Mouse (Mus musculus): Measurements from ENCODE around the gene Adgre5. TPM values are rescaled to one million over a fixed set of nuclear protein-coding genes. Genes with fewer than 3 reads are reported as not detected.
A peak's percentile ranks its signal among the peaks of the same experiment; 100 is the strongest.

Gene Adgre5
- polyA plus RNA-seq, 1 experiment from 2014 or later: 28.4 TPM

DNA sequence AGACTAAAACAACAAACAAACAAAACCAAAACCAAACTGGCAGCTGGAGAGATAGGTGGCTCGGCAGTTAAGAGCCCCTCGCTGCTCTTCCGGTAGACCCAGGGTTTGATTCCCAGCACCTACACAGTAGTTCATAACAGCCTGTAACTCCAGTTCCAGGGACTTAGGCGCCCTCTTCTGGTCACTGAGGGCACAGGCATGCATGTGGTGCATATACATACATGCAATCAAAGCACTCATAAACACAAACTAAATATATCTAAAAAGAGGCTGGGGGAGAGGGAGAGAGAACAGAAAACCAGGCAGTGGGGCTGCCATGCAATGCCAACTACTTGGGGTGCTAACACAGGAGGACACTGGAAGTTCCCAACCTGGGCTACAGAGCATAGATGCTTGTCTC is 3.8 kb downstream of the Adgre5 start:
- peak overlapping the region; percentile 79 for H3K27ac ChIP-seq (replicated peaks)
- peaks cover 49% of the 10 kb centered on the region for H3K4me1 ChIP-seq
- no peaks in the 10 kb centered on the region for H3K27me3 ChIP-seq (replicated peaks)
- peaks cover 18% of the 10 kb centered on the region for H3K36me3 ChIP-seq
- H3K4me2 ChIP-seq: peak overlapping the region; percentile 95
- WGBS: 72% methylated on average over 4 of the region's 4 CpGs
- 0 out of 2 replicates have a peak overlapping the region, but pooled peaks have one; percentile 2 for H3K4me3 ChIP-seq
- no peak for ATAC-seq (ENCODE audit: extremely low read depth, insufficient number of reproducible peaks, low FRiP score, low TSS enrichment)
- H3K9me3 ChIP-seq: no peaks in the 10 kb centered on the region
- 0 out of 2 replicates have a peak overlapping the region, but pooled peaks have one; percentile 58 for H3K9ac ChIP-seq

DNA sequence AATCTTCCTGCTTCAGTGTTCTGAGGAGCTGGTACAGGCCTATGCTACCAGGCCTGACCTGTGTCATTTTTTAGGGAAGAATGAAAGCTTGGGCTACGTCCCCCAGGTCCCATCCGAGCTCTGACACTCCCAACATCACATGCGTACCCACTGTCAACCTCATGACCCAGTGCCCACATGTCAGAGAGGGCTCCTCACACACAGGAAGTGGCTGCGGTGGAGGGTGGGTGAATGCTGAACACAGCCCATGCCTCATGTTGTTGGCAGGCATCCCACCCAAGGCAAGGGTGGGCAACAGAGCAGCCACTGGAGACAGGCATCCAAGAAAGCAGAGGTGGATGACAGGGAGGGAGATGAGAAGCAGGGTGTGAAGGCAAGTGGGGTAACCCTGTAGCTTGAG is 4.4 kb downstream of the Adgre5 start:
- WGBS: 87% methylated on average over 4 of the region's 4 CpGs
- no peak overlapping the region for H3K4me3 ChIP-seq
- H3K4me2 ChIP-seq: no peak overlapping the region
- peaks cover 49% of the 10 kb centered on the region for H3K4me1 ChIP-seq
- no peaks in the 10 kb centered on the region for H3K27me3 ChIP-seq (replicated peaks)
- no peaks in the 10 kb centered on the region for H3K9me3 ChIP-seq
- no peak overlapping the region for H3K27ac ChIP-seq (replicated peaks)
- H3K36me3 ChIP-seq: peaks cover 25% of the 10 kb centered on the region
- H3K9ac ChIP-seq: no peak overlapping the region
- ATAC-seq (ENCODE audit: extremely low read depth, insufficient number of reproducible peaks, low FRiP score, low TSS enrichment): no peak

- no peak for ATAC-seq (ENCODE audit: extremely low read depth, insufficient number of reproducible peaks, low FRiP score, low TSS enrichment)
- Histone ChIP-seq H3K4me2 (no peak overlapping the region), H3K4me1 (peaks cover 19% of the 10 kb centered on the region), H3K36me3 (peaks cover 51% of the 10 kb centered on the region), H3K4me3 (no peak overlapping the region), H3K9ac (no peak overlapping the region), H3K27me3 (replicated peaks) (no peaks in the 10 kb centered on the region), H3K9me3 (no peaks in the 10 kb centered on the region), H3K27ac (replicated peaks) (no peak overlapping the region)
- WGBS: 71% methylated on average over 6 of the region's 6 CpGs
These were observed 8.2 kb downstream of the Adgre5 start for GRCm38 (mm10) chr8:83732919-83733318.

DNA sequence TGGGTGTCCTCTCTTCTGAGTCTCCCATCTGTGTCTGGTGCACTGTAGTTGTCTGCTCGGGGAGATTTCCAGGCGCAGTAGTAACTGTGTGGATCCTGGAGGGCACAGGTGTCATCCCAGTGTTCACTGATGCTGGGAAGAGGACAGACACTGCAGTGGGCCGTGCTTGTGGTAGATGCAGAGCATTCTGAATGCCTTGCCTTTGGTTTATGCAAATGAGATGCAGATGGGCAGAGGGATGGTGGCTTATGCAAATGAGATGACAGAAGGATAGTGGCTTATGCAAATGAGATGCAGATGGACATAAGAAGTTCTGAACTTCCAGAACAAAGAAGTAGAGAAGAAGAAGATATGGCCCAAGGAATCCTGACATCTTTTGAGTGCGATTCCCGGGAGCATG is 9.2 kb downstream of the Adgre5 start:
- Histone ChIP-seq H3K4me2 (no peak overlapping the region), H3K27ac (replicated peaks) (no peak overlapping the region), H3K9me3 (no peaks in the 10 kb centered on the region), H3K27me3 (replicated peaks) (no peaks in the 10 kb centered on the region), H3K4me3 (no peak overlapping the region), H3K4me1 (peaks cover 10% of the 10 kb centered on the region; the same call in 1 of the 2 replicates), H3K9ac (no peak overlapping the region), H3K36me3 (peaks cover 58% of the 10 kb centered on the region)
- no peak for ATAC-seq (ENCODE audit: extremely low read depth, insufficient number of reproducible peaks, low FRiP score, low TSS enrichment)
- 70% methylated on average over 5 of the region's 5 CpGs for WGBS

GRCm38 (mm10) chr8:83729009-83729807 is 11.9 kb downstream of the Adgre5 start:
- Histone ChIP-seq H3K27me3 (replicated peaks) (no peaks in the 10 kb centered on the region), H3K9ac (no peak overlapping the region), H3K27ac (replicated peaks) (no peak overlapping the region), H3K4me3 (no peak overlapping the region), H3K9me3 (no peaks in the 10 kb centered on the region), H3K4me1 (peaks cover 7% of the 10 kb centered on the region; the same call in 1 of the 2 replicates), H3K36me3 (peaks cover 83% of the 10 kb centered on the region), H3K4me2 (no peak overlapping the region)
- peak; percentile 27; the same call in 1 of the 2 replicates for ATAC-seq (ENCODE audit: extremely low read depth, insufficient number of reproducible peaks, low FRiP score, low TSS enrichment)
- 65% methylated on average over 11 of the region's 11 CpGs for WGBS

- Histone ChIP-seq H3K9me3 (no peaks in the 10 kb centered on the region), H3K4me2 (no peak overlapping the region), H3K27ac (replicated peaks) (no peak overlapping the region), H3K9ac (no peak overlapping the region), H3K36me3 (peaks cover 89% of the 10 kb centered on the region), H3K4me3 (no peak overlapping the region), H3K4me1 (0 out of 2 replicates have a peak, but pooled peaks cover 4% of the 10 kb centered on the region), H3K27me3 (replicated peaks) (no peaks in the 10 kb centered on the region)
- 89% methylated on average over 8 of the region's 8 CpGs for WGBS
- no peak for ATAC-seq (ENCODE audit: extremely low read depth, insufficient number of reproducible peaks, low FRiP score, low TSS enrichment)
These were observed 15.5 kb downstream of the Adgre5 start for GRCm38 (mm10) chr8:83725521-83726102.

GRCm38 (mm10) chr8:83724697-83725482 is 16.2 kb downstream of the Adgre5 start:
- no peaks in the 10 kb centered on the region for H3K9me3 ChIP-seq
- ATAC-seq (ENCODE audit: extremely low read depth, insufficient number of reproducible peaks, low FRiP score, low TSS enrichment): 0 out of 2 replicates have a peak, but pooled peaks have one; percentile 7

GRCm38 (mm10) chr8:83723447-83724083 is 17.6 kb downstream of the Adgre5 start:
- peaks cover 95% of the 10 kb centered on the region for H3K36me3 ChIP-seq
- H3K27ac ChIP-seq (replicated peaks): no peak overlapping the region
- H3K27me3 ChIP-seq (replicated peaks): no peaks in the 10 kb centered on the region
- 80% methylated on average over 11 of the region's 11 CpGs for WGBS
- H3K4me1 ChIP-seq: 0 out of 2 replicates have a peak, but pooled peaks cover 4% of the 10 kb centered on the region
- no peak for ATAC-seq (ENCODE audit: extremely low read depth, insufficient number of reproducible peaks, low FRiP score, low TSS enrichment)
- no peak overlapping the region for H3K9ac ChIP-seq
- no peaks in the 10 kb centered on the region for H3K9me3 ChIP-seq
- no peak overlapping the region for H3K4me2 ChIP-seq
- H3K4me3 ChIP-seq: no peak overlapping the region

More at GRCm38 (mm10) chr8:83724697-83725482, 16.2 kb downstream of the Adgre5 start:
- Histone ChIP-seq H3K27ac (replicated peaks) (no peak overlapping the region), H3K4me3 (no peak overlapping the region), H3K4me2 (no peak overlapping the region), H3K27me3 (replicated peaks) (no peaks in the 10 kb centered on the region), H3K9ac (no peak overlapping the region), H3K36me3 (peaks cover 94% of the 10 kb centered on the region), H3K4me1 (0 out of 2 replicates have a peak, but pooled peaks cover 4% of the 10 kb centered on the region)
- 50% methylated on average over 15 of the region's 15 CpGs for WGBS

GRCm38 (mm10) chr8:83722631-83723030 is 18.5 kb downstream of the Adgre5 start:
- no peaks in the 10 kb centered on the region for H3K9me3 ChIP-seq
- no peak overlapping the region for H3K4me2 ChIP-seq
- WGBS: 86% methylated on average over 12 of the region's 12 CpGs
- H3K27me3 ChIP-seq (replicated peaks): no peaks in the 10 kb centered on the region
- H3K36me3 ChIP-seq: peaks cover 85% of the 10 kb centered on the region
- ATAC-seq (ENCODE audit: extremely low read depth, insufficient number of reproducible peaks, low FRiP score, low TSS enrichment): no peak
- no peak overlapping the region for H3K27ac ChIP-seq (replicated peaks)
- H3K4me1 ChIP-seq: peaks cover 9% of the 10 kb centered on the region; the same call in 1 of the 2 replicates
- H3K4me3 ChIP-seq: no peak overlapping the region
- no peak overlapping the region for H3K9ac ChIP-seq

GRCm38 (mm10) chr8:83721405-83722025 is 19.6 kb downstream of the Adgre5 start:
- Histone ChIP-seq H3K27ac (replicated peaks) (peak overlapping the region; percentile 32; the same call in 1 of the 2 replicates), H3K4me3 (no peak overlapping the region), H3K36me3 (peaks cover 76% of the 10 kb centered on the region), H3K4me2 (no peak overlapping the region), H3K4me1 (peaks cover 20% of the 10 kb centered on the region), H3K9ac (no peak overlapping the region), H3K27me3 (replicated peaks) (no peaks in the 10 kb centered on the region), H3K9me3 (no peaks in the 10 kb centered on the region)
- WGBS: 79% methylated on average over 25 of the region's 25 CpGs
- ATAC-seq (ENCODE audit: extremely low read depth, insufficient number of reproducible peaks, low FRiP score, low TSS enrichment): no peak
